Mouse (Mus musculus) liver, embryonic 14.5 days (tissue): Measurements from ENCODE around the gene Fbxo9.

Source experiments
- CTCF ChIP-seq: IDR thresholded peaks from 2 replicates; pipeline ENCODE4 v1.5.1; 2016; ENCODE audit warnings: antibody characterized with exemption, low read depth, control low read depth
- EP300 ChIP-seq: IDR thresholded peaks from 2 replicates; pipeline ENCODE4 v1.6.1; 2016; ENCODE audit warnings: antibody characterized with exemption, low read depth

GRCm38 (mm10) chr9:78062392-78062791 lies 46.5 kb downstream of the Fbxo9 start:
- TF ChIP-seq CTCF (no peak), EP300 (no peak)
